Mouse (Mus musculus) heart, embryonic 15.5 days (tissue): ENCODE results near the gene Dync1li2. TPM values are rescaled to one million over a fixed set of nuclear protein-coding genes. Genes with fewer than 3 reads are reported as not detected.
A peak's percentile ranks its signal among the peaks of the same experiment; 100 is the strongest.

Source experiments
- ATAC-seq: fragments of 200-750 bp; cut with Nextera tagmentation; replicated peaks from 2 replicates; pipeline ENCODE4 v1.8.0; 2017; ENCODE audit warnings: low read depth, moderate TSS enrichment; ENCODE audit not compliant: insufficient number of reproducible peaks, insufficient read depth, low FRiP score
- H3K27ac ChIP-seq: fragments of 300-500 bp; sonication (generic); 2 replicates; pipeline ENCODE4 v1.5.1; 2015; ENCODE audit warnings: mild to moderate bottlenecking, inconsistent platforms
- H3K27me3 ChIP-seq: fragments of 300-500 bp; sonication (generic); 2 replicates; pipeline ENCODE4 v1.6.1; 2015; ENCODE audit warnings: inconsistent platforms
- H3K36me3 ChIP-seq: fragments of 300-500 bp; sonication (generic); 2 replicates; pipeline ENCODE4 v1.6.1; 2015; ENCODE audit warnings: mild to moderate bottlenecking, inconsistent platforms
- H3K4me1 ChIP-seq: fragments of 300-500 bp; sonication (generic); replicated peaks from 2 replicates; pipeline ENCODE4 v1.6.1; 2015; ENCODE audit warnings: inconsistent platforms
- H3K4me2 ChIP-seq: fragments of 300-500 bp; sonication (generic); 2 replicates; pipeline ENCODE4 v1.6.1; 2015; ENCODE audit warnings: inconsistent platforms, mild to moderate bottlenecking, moderate library complexity
- H3K4me3 ChIP-seq: fragments of 300-500 bp; sonication (generic); 2 replicates; pipeline ENCODE4 v1.5.1; 2015; ENCODE audit warnings: mild to moderate bottlenecking, inconsistent platforms
- H3K9ac ChIP-seq: fragments of 300-500 bp; sonication (generic); 2 replicates; pipeline ENCODE4 v1.6.1; 2015; ENCODE audit warnings: mild to moderate bottlenecking, inconsistent platforms
- H3K9me3 ChIP-seq: fragments of 300-500 bp; sonication (generic); replicated peaks from 2 replicates; pipeline ENCODE4 v1.6.1; 2016; ENCODE audit warnings: inconsistent platforms
- WGBS: fragments of 180-500 bp; shearing (Covaris S2); methylation state at CpG from one replicate; pipeline ENCODE4 v1.1.7; 2015; ENCODE audit warnings: mixed read lengths; 5-methylcytosine and 5-hydroxymethylcytosine counted together
- polyA plus RNA-seq: library from polyadenylated mRNA; unstranded; fragments of >200 nt; fragmentation: Nextera tagmentation; extraction: Ambion mirVana; gene quantifications from 2 replicates; pipeline ENCODE4 v1.2.1, GENCODE M21; 2015

Dync1li2 gene
- polyA plus RNA-seq, 1 experiment from 2014 or later = 50.4 TPM

GRCm38 (mm10) chr8:104414204-104414603 is 28.6 kb downstream of the Dync1li2 start:
- Histone ChIP-seq H3K27ac (peak overlapping the region; percentile 69; the same call in 1 of the 2 replicates), H3K9ac (no peak overlapping the region)
- no peak; the same call in 1 of the 2 replicates for ATAC-seq

GRCm38 (mm10) chr8:104413770-104414169 is 29.1 kb downstream of the Dync1li2 start:
- no peaks in the 10 kb centered on the region for H3K27me3 ChIP-seq
- H3K36me3 ChIP-seq = peaks cover 22% of the 10 kb centered on the region
- WGBS = 55% methylated on average over 4 of the region's 4 CpGs
- peak overlapping the region; percentile 69; the same call in 1 of the 2 replicates for H3K27ac ChIP-seq
- ATAC-seq = no peak
- H3K4me1 ChIP-seq = peaks cover 27% of the 10 kb centered on the region
- H3K9me3 ChIP-seq = no peaks in the 10 kb centered on the region
- no peak overlapping the region for H3K9ac ChIP-seq
- H3K4me2 ChIP-seq = no peak overlapping the region
- no peak overlapping the region for H3K4me3 ChIP-seq

More at GRCm38 (mm10) chr8:104414204-104414603, 28.6 kb downstream of the Dync1li2 start:
- H3K4me1 ChIP-seq = peaks cover 27% of the 10 kb centered on the region
- peaks cover 26% of the 10 kb centered on the region for H3K36me3 ChIP-seq
- H3K9me3 ChIP-seq = no peaks in the 10 kb centered on the region
- WGBS = 54% methylated on average over 3 of the region's 3 CpGs
- no peak overlapping the region for H3K4me3 ChIP-seq
- H3K27me3 ChIP-seq = no peaks in the 10 kb centered on the region
- no peak overlapping the region for H3K4me2 ChIP-seq

- Histone ChIP-seq H3K27me3 (no peaks in the 10 kb centered on the region), H3K4me3 (no peak overlapping the region), H3K9me3 (no peaks in the 10 kb centered on the region), H3K9ac (no peak overlapping the region), H3K4me2 (0 out of 2 replicates have a peak overlapping the region, but pooled peaks have one; percentile 10), H3K4me1 (peaks cover 27% of the 10 kb centered on the region), H3K27ac (peak overlapping the region; percentile 69), H3K36me3 (peaks cover 17% of the 10 kb centered on the region; the same call in 1 of the 2 replicates)
- WGBS = 31% methylated on average over 7 of the region's 7 CpGs
- ATAC-seq = no peak
Observed at GRCm38 (mm10) chr8:104412805-104413532, 29.9 kb downstream of the Dync1li2 start.

GRCm38 (mm10) chr8:104411972-104412371 is 30.9 kb downstream of the Dync1li2 start:
- Histone ChIP-seq H3K27ac (no peak overlapping the region), H3K9me3 (no peaks in the 10 kb centered on the region), H3K4me2 (no peak overlapping the region), H3K4me1 (peaks cover 27% of the 10 kb centered on the region), H3K36me3 (peaks cover 7% of the 10 kb centered on the region; the same call in 1 of the 2 replicates), H3K4me3 (no peak overlapping the region), H3K27me3 (no peaks in the 10 kb centered on the region), H3K9ac (no peak overlapping the region)
- ATAC-seq = no peak
- WGBS = 75% methylated on average over 3 of the region's 3 CpGs

GRCm38 (mm10) chr8:104411468-104411867 is 31.4 kb downstream of the Dync1li2 start:
- Histone ChIP-seq H3K27me3 (no peaks in the 10 kb centered on the region), H3K27ac (no peak overlapping the region), H3K9me3 (no peaks in the 10 kb centered on the region), H3K4me1 (peaks cover 27% of the 10 kb centered on the region), H3K36me3 (peaks cover 7% of the 10 kb centered on the region; the same call in 1 of the 2 replicates), H3K4me3 (no peak overlapping the region), H3K4me2 (no peak overlapping the region), H3K9ac (no peak overlapping the region)
- no peak for ATAC-seq
- WGBS = 87% methylated on average over 3 of the region's 3 CpGs

- no peak overlapping the region for H3K4me3 ChIP-seq
- 0 out of 2 replicates have a peak, but pooled peaks cover 6% of the 10 kb centered on the region for H3K36me3 ChIP-seq
- peaks cover 29% of the 10 kb centered on the region for H3K4me1 ChIP-seq
- 71% methylated on average over 7 of the region's 7 CpGs for WGBS
- H3K9ac ChIP-seq = no peak overlapping the region
- H3K27ac ChIP-seq = no peak overlapping the region
- no peaks in the 10 kb centered on the region for H3K9me3 ChIP-seq
- no peak overlapping the region for H3K4me2 ChIP-seq
- ATAC-seq = no peak
- no peaks in the 10 kb centered on the region for H3K27me3 ChIP-seq
Observed at GRCm38 (mm10) chr8:104410628-104411273, 32.1 kb downstream of the Dync1li2 start.

- peaks cover 30% of the 10 kb centered on the region for H3K4me1 ChIP-seq
- WGBS = 77% methylated on average over 7 of the region's 7 CpGs
- H3K27ac ChIP-seq = no peak overlapping the region
- no peak overlapping the region for H3K4me3 ChIP-seq
- no peaks in the 10 kb centered on the region for H3K9me3 ChIP-seq
- H3K36me3 ChIP-seq = no peaks in the 10 kb centered on the region
- no peak overlapping the region for H3K9ac ChIP-seq
- H3K4me2 ChIP-seq = no peak overlapping the region
- ATAC-seq = no peak
- H3K27me3 ChIP-seq = no peaks in the 10 kb centered on the region
Observed at GRCm38 (mm10) chr8:104408328-104409110, 34.3 kb downstream of the Dync1li2 start.

- H3K9ac ChIP-seq = no peak overlapping the region
- WGBS = 73% methylated on average over 6 of the region's 6 CpGs
- no peaks in the 10 kb centered on the region for H3K36me3 ChIP-seq
- no peak for ATAC-seq
- no peak overlapping the region for H3K4me2 ChIP-seq
- H3K4me1 ChIP-seq = peaks cover 13% of the 10 kb centered on the region
- no peaks in the 10 kb centered on the region for H3K9me3 ChIP-seq
- H3K4me3 ChIP-seq = no peak overlapping the region
- no peaks in the 10 kb centered on the region for H3K27me3 ChIP-seq
- no peak overlapping the region for H3K27ac ChIP-seq
Observed at GRCm38 (mm10) chr8:104406340-104407128, 36.3 kb downstream of the Dync1li2 start.

GRCm38 (mm10) chr8:104405430-104406187 is 37.2 kb downstream of the Dync1li2 start:
- H3K9ac ChIP-seq = no peak overlapping the region
- no peak overlapping the region for H3K4me3 ChIP-seq
- peak overlapping the region; percentile 63 for H3K27ac ChIP-seq
- ATAC-seq = peak; percentile 37; the same call in 1 of the 2 replicates
- H3K36me3 ChIP-seq = no peaks in the 10 kb centered on the region
- peaks cover 16% of the 10 kb centered on the region for H3K4me1 ChIP-seq
- no peaks in the 10 kb centered on the region for H3K27me3 ChIP-seq
- H3K4me2 ChIP-seq = 0 out of 2 replicates have a peak overlapping the region, but pooled peaks have one; percentile 13
- H3K9me3 ChIP-seq = no peaks in the 10 kb centered on the region
- WGBS = 30% methylated on average over 15 of the region's 15 CpGs

GRCm38 (mm10) chr8:104403596-104403995 is 39.3 kb downstream of the Dync1li2 start:
- Histone ChIP-seq H3K27ac (no peak overlapping the region), H3K4me2 (no peak overlapping the region), H3K9ac (no peak overlapping the region), H3K36me3 (no peaks in the 10 kb centered on the region), H3K9me3 (no peaks in the 10 kb centered on the region), H3K4me1 (peaks cover 19% of the 10 kb centered on the region), H3K4me3 (no peak overlapping the region), H3K27me3 (no peaks in the 10 kb centered on the region)
- no peak for ATAC-seq
- WGBS = 73% methylated on average over 3 of the region's 3 CpGs
